Mouse (Mus musculus) v-Abl transformed pro-B cells (cell line): Measurements from ENCODE around the gene Pdcd6ip.

Source experiments
- in situ Hi-C, 2 experiments: fragments of 400-800 bp; cut with MboI; formaldehyde crosslinking; loops; one replicate each; pipeline ENCODE4 v1.15.1; 2025; ENCODE audit not compliant: unreplicated experiment in 2 of 2

The Pdcd6ip gene

GRCm38 (mm10) chr9:113706841-113707240, 1.2 kb downstream of the Pdcd6ip start:
- in situ Hi-C loops = no loop called here

GRCm38 (mm10) chr9:113706108-113706507, 2.0 kb downstream of the Pdcd6ip start:
- in situ Hi-C loops = no loop called here

GRCm38 (mm10) chr9:113701441-113702160, 6.5 kb downstream of the Pdcd6ip start:
- in situ Hi-C loops = no loop called here

GRCm38 (mm10) chr9:113687461-113687860, 20.6 kb downstream of the Pdcd6ip start:
- in situ Hi-C loops = no loop called here

- in situ Hi-C loops = no loop called here
Observed at GRCm38 (mm10) chr9:113673721-113674120, 34.3 kb downstream of the Pdcd6ip start.

- in situ Hi-C loops = no loop called here
Observed at GRCm38 (mm10) chr9:113672352-113672751, 35.7 kb downstream of the Pdcd6ip start.

- in situ Hi-C loops = no loop called here
Observed at GRCm38 (mm10) chr9:113670857-113671106, 37.3 kb downstream of the Pdcd6ip start.

- in situ Hi-C loops = no loop called here
Observed at GRCm38 (mm10) chr9:113670105-113670856, 37.8 kb downstream of the Pdcd6ip start.

- in situ Hi-C loops = no loop called here
Observed at GRCm38 (mm10) chr9:113663476-113663875, 44.6 kb downstream of the Pdcd6ip start.

- in situ Hi-C loops = no loop called here
Observed at GRCm38 (mm10) chr9:113657837-113658236, 50.2 kb downstream of the Pdcd6ip start.

GRCm38 (mm10) chr9:113653571-113653970, 54.5 kb downstream of the Pdcd6ip start:
- in situ Hi-C loops = no loop called here

- in situ Hi-C loops = no loop called here
Observed at GRCm38 (mm10) chr9:113650787-113651186, 57.3 kb downstream of the Pdcd6ip start.

- in situ Hi-C loops = loop anchor here (10.0 to 25.0 kb wide), 2 partner anchors 1687 to 1694 kb away; no protein-coding TSS in a partner anchor
Observed at GRCm38 (mm10) chr9:113649211-113649610, 58.8 kb downstream of the Pdcd6ip start.

- in situ Hi-C loops = loop anchor here (10.0 to 25.0 kb wide), 2 partner anchors 1684 to 1691 kb away; no protein-coding TSS in a partner anchor
Observed at GRCm38 (mm10) chr9:113645837-113646169, 62.3 kb downstream of the Pdcd6ip start.

GRCm38 (mm10) chr9:113645153-113645836, 62.8 kb downstream of the Pdcd6ip start:
- in situ Hi-C loops = loop anchor here (10.0 to 25.0 kb wide), 2 partner anchors 1683 to 1690 kb away; no protein-coding TSS in a partner anchor

- in situ Hi-C loops = loop anchor here (10.0 to 25.0 kb wide), 2 partner anchors 1682 to 1690 kb away; no protein-coding TSS in a partner anchor
Observed at GRCm38 (mm10) chr9:113644701-113645100, 63.4 kb downstream of the Pdcd6ip start.

- in situ Hi-C loops = loop anchor here (10.0 to 25.0 kb wide), 2 partner anchors 1682 to 1689 kb away; no protein-coding TSS in a partner anchor
Observed at GRCm38 (mm10) chr9:113644076-113644475, 64.0 kb downstream of the Pdcd6ip start.

- in situ Hi-C loops = loop anchor here (10.0 to 25.0 kb wide), 2 partner anchors 1681 to 1689 kb away; no protein-coding TSS in a partner anchor
Observed at GRCm38 (mm10) chr9:113643669-113644068, 64.4 kb downstream of the Pdcd6ip start.

GRCm38 (mm10) chr9:113634986-113635385, 73.1 kb downstream of the Pdcd6ip start:
- in situ Hi-C loops = loop anchor here in 1 of 2 experiments (25.0 kb wide), 1 partner anchor 1673 kb away; no protein-coding TSS in a partner anchor

- in situ Hi-C loops = loop anchor here in 1 of 2 experiments (25.0 kb wide), 1 partner anchor 1671 kb away; no protein-coding TSS in a partner anchor
Observed at GRCm38 (mm10) chr9:113633168-113633744, 74.8 kb downstream of the Pdcd6ip start.
